Mouse (Mus musculus): ENCODE data around the gene Tmem54.

Tmem54 gene

GRCm38 (mm10) chr4:129157541-129157940, 52.2 kb downstream of the Tmem54 start:
- DNase-seq (ENCODE audit: low spot score), result no peak

GRCm38 (mm10) chr4:129158549-129158948, 53.2 kb downstream of the Tmem54 start:
- DNase-seq (ENCODE audit: low spot score), result no peak

- no peak for DNase-seq (ENCODE audit: low spot score)
These were observed 55.7 kb downstream of the Tmem54 start for GRCm38 (mm10) chr4:129161076-129161475.
